Mouse (Mus musculus): Measurements from ENCODE around the gene Rab8b. TPM values are rescaled to one million over a fixed set of nuclear protein-coding genes. Genes with fewer than 3 reads are reported as not detected.

Rab8b gene
- total RNA-seq, 2 experiments from 2014 or later, result 82.1 to 141 TPM

Other genes with a start within 250 kb of the Rab8b start
- gene Car12, start 206.0 kb downstream of the Rab8b start, total RNA-seq (2015), result 0.09 and 0.16 TPM in 2 replicates
- gene Car12, start 206.0 kb downstream of the Rab8b start, total RNA-seq (2017), result 0.11 TPM in 1 of 2 replicates, not detected in the other
- gene Aph1b, start 124.2 kb downstream of the Rab8b start, total RNA-seq (2015), result 9.7 and 10.6 TPM in 2 replicates
- 7.0 and 7.8 TPM in 2 replicates for gene Aph1b, start 124.2 kb downstream of the Rab8b start, total RNA-seq (2017)
- gene Gm10647, start 122.6 kb downstream of the Rab8b start, total RNA-seq (2015), result 0.22 TPM in 1 of 2 replicates, not detected in the other
- 0.48 TPM in 1 of 2 replicates, not detected in the other for gene Gm10647, start 122.6 kb downstream of the Rab8b start, total RNA-seq (2017)
- gene Aph1c, start 85.0 kb downstream of the Rab8b start, total RNA-seq (2015), result 25.0 and 31.4 TPM in 2 replicates
- gene Aph1c, start 85.0 kb downstream of the Rab8b start, total RNA-seq (2017), result 8.4 and 9.6 TPM in 2 replicates
- gene Rps27l, start 26.4 kb upstream of the Rab8b start, total RNA-seq (2015), result 368 and 391 TPM in 2 replicates
- 149 and 154 TPM in 2 replicates for gene Rps27l, start 26.4 kb upstream of the Rab8b start, total RNA-seq (2017)
- 52.5 and 58.1 TPM in 2 replicates for gene Lactb, start 55.8 kb upstream of the Rab8b start, total RNA-seq (2015)
- 40.7 and 44.6 TPM in 2 replicates for gene Lactb, start 55.8 kb upstream of the Rab8b start, total RNA-seq (2017)
- 27.3 and 27.9 TPM in 2 replicates for gene Tpm1, start 129.7 kb upstream of the Rab8b start, total RNA-seq (2015)
- gene Tpm1, start 129.7 kb upstream of the Rab8b start, total RNA-seq (2017), result 34.1 and 39.8 TPM in 2 replicates